Mouse (Mus musculus): ENCODE results near the gene Thy1. TPM values are rescaled to one million over a fixed set of nuclear protein-coding genes. Genes with fewer than 3 reads are reported as not detected.

Thy1 gene
- polyA plus RNA-seq, 1 experiment from 2014 or later = 1.6 TPM

DNA sequence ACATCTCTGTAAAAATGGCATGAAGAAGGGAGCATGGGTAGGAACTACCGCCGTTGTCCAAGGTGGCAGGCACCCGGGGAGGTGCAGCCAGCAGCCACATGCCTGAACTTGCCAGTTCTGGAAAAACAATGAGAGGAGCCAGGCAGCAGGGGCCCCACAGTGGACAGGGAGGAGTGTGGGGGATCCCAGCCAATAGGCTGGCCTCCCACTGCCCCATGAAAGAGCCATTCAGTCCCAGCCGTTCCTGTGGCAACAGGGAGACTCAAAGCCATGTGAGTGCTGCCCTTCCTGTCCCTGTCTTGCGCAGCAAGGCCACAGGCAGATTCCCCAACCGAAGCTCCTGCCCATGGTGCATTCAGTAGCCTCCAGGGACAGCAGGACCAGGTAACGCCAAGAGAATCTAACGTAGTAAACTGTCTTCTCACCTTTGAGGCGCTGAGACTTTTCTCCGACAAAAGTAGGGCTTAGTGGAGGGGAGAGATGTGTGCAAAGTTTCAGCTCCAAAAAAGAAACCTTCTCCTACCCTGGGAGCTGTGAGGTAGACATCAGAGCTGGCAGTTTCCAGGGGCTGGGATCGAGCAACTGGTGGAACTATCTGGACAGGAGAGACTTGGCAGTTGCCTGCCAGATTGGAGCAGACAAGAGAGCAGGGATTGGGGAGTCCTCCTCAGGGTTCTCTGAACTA, 28.9 kb downstream of the Thy1 start:
- no peak overlapping the region for H3K9ac ChIP-seq

DNA sequence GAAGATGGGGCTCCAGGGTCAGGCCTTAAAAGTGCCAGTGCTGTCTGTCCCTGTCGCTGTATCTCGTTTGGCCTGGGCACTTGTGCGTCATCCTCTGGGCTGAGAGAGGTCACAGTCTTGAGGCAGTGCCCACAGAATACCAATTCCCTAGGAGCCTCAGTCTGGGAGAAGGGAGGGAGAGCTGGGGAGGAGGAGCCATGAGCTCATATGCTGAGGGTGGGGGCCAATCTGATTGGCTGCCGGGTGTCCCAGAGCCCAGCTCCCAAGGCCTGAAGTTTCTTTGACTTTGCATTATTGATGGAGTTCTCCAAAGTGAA, 29.4 kb downstream of the Thy1 start:
- Histone ChIP-seq H3K27me3 (no peaks in the 10 kb centered on the region), H3K9ac (no peak overlapping the region), H3K27ac (no peak overlapping the region), H3K4me3 (no peak overlapping the region), H3K4me1 (peaks cover 29% of the 10 kb centered on the region), H3K36me3 (no peaks in the 10 kb centered on the region), H3K9me3 (no peaks in the 10 kb centered on the region), H3K4me2 (replicated peaks) (no peak overlapping the region)
- 31% methylated on average over 4 of the region's 4 CpGs for WGBS
- ATAC-seq (ENCODE audit: insufficient number of reproducible peaks, insufficient read depth, low FRiP score, low TSS enrichment) = no peak

More for the DNA sequence above, 28.9 kb downstream of the Thy1 start:
- Histone ChIP-seq H3K4me2 (replicated peaks) (peak overlapping the region; percentile 14; the same call in 1 of the 2 replicates), H3K27ac (no peak overlapping the region), H3K4me3 (no peak overlapping the region), H3K36me3 (no peaks in the 10 kb centered on the region), H3K4me1 (peaks cover 29% of the 10 kb centered on the region), H3K27me3 (no peaks in the 10 kb centered on the region), H3K9me3 (no peaks in the 10 kb centered on the region)
- WGBS = 24% methylated on average over 11 of the region's 11 CpGs
- no peak for ATAC-seq (ENCODE audit: insufficient number of reproducible peaks, insufficient read depth, low FRiP score, low TSS enrichment)

DNA sequence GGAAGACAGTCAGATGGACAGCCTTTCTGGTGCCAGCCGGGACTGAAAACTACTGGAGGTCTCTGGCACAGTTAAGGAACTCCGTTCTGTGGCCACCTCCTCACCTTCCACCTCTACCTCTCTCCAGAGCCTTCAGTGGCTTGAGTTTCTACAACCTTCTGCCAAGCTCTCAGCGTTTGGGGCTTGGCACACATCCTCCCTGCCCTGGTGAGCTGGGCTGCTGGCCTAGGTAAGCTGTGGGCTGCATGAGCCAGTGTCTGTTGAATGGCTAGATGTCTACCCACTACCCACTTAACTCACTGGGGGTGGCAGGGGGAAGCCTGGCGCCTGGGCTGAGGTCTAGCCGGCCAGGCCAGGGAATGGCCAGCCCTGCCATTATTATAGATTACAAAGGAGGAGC, 29.9 kb downstream of the Thy1 start:
- Histone ChIP-seq H3K4me3 (no peak overlapping the region), H3K27me3 (no peaks in the 10 kb centered on the region), H3K9ac (no peak overlapping the region), H3K4me1 (peaks cover 26% of the 10 kb centered on the region), H3K9me3 (no peaks in the 10 kb centered on the region), H3K4me2 (replicated peaks) (no peak overlapping the region), H3K27ac (no peak overlapping the region), H3K36me3 (no peaks in the 10 kb centered on the region)
- 66% methylated on average over 5 of the region's 5 CpGs for WGBS
- no peak for ATAC-seq (ENCODE audit: insufficient number of reproducible peaks, insufficient read depth, low FRiP score, low TSS enrichment)

DNA sequence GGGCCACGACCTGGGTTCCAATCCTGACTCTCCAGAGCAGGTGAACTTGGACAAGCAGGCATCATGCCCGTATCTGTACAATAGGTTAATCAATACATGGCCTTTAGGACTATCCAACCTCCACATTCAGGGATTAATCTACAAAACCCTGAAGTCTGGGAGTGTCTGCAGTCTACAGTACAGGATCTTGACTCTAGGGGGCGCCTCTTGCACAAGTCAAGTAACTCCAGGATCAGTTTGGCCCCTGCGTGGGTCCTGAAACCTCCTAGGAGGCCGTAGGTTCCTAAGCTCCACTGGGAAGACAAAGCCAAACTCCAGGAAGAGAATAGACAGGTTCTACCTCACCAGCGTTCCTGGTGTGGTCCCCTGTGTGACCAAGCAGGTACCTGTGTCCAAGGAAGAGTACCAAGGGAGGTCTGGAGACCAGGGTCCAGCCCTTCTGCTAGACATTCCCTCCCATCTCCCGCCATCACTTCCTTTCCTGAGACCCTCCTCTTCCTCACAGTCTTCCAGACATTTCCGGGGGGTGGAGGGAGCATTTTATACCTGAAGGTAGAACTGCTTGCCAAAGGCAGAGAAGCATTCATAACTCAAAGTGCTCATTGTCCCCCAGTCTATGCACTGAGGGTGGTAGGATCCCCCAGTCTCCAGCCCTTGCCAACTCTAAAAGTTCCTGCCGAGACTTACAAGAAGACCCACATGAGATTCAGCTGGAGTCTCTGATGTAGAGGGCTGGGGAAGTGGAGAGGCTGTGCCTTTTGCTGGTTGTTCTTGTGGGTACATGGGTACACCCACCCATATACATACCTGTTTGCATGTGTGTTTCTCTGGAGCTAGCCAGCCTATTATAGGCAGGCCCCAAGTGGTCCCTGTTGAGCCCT, 31.5 kb downstream of the Thy1 start:
- ATAC-seq (ENCODE audit: insufficient number of reproducible peaks, insufficient read depth, low FRiP score, low TSS enrichment) = no peak
- Histone ChIP-seq H3K36me3 (no peaks in the 10 kb centered on the region), H3K27me3 (no peaks in the 10 kb centered on the region), H3K9me3 (no peaks in the 10 kb centered on the region), H3K4me2 (replicated peaks) (no peak overlapping the region), H3K4me1 (peaks cover 34% of the 10 kb centered on the region), H3K9ac (no peak overlapping the region), H3K4me3 (no peak overlapping the region), H3K27ac (no peak overlapping the region)
- WGBS = 61% methylated on average over 9 of the region's 9 CpGs

DNA sequence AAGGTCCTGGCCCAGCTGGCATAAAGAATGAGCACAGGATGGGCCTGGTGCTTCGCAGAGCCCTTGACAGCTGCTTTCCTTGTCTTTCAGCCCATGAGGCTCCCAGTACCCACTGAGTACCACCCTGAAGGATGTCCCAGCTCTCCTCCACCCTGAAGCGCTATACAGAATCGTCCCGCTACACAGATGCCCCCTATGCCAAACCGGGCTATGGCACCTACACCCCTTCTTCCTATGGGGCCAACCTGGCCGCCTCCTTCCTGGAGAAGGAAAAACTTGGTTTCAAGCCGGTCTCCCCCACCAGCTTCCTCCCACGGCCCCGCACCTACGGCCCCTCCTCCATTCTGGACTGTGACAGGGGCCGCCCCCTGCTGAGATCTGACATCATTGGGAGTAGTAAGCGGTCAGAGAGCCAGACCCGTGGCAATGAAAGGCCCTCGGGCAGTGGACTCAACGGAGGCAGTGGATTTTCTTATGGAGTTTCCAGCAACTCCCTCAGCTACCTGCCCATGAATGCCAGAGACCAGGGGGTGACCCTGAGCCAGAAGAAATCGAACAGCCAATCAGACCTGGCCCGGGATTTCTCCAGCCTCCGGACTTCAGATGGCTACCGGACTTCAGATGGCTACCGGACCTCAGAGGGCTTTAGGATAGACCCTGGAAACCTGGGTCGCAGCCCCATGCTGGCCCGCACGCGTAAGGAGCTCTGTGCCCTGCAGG, 32.3 kb downstream of the Thy1 start:
- Histone ChIP-seq H3K36me3 (no peaks in the 10 kb centered on the region), H3K4me2 (replicated peaks) (no peak overlapping the region), H3K9ac (no peak overlapping the region), H3K4me1 (peaks cover 31% of the 10 kb centered on the region), H3K27ac (no peak overlapping the region), H3K4me3 (no peak overlapping the region), H3K27me3 (0 out of 2 replicates have a peak, but pooled peaks cover 6% of the 10 kb centered on the region), H3K9me3 (no peaks in the 10 kb centered on the region)
- no peak for ATAC-seq (ENCODE audit: insufficient number of reproducible peaks, insufficient read depth, low FRiP score, low TSS enrichment)
- 68% methylated on average over 24 of the region's 24 CpGs for WGBS

DNA sequence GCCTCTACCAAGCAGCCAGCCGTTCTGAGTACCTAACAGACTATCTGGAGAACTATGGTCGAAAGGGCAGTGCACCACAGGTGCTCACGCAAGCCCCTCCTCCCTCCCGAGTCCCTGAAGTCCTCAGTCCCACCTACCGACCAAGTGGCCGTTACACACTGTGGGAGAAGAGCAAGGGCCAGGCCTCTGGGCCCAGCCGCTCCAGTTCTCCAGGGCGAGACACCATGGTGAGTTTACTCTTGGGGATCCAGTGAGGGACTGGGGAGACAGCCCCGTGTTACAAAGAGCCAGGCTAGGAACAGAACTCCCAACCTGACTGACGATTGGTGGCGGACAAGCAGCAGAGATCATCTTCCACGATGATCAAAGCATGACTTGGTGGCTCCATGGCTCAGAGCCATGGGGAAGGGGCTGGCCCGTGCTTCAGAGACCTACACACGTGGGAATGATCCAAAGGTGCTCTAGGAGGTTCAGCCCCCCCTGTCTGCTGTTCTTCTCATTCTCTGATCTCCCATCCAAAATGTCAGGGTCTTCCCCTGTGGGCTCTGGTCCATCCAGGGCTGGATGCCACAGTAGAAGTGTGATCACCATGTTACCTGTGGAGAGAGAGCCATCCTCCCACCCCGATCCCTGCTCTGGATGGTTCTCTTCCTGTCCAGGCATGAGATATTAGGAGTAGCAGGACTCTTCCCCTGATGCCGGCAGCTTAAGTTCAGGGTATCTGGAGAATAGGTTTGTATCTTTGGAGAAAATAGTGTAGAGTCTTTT, 33.0 kb downstream of the Thy1 start:
- H3K4me2 ChIP-seq (replicated peaks) = no peak overlapping the region
- WGBS = 63% methylated on average over 16 of the region's 16 CpGs
- ATAC-seq (ENCODE audit: insufficient number of reproducible peaks, insufficient read depth, low FRiP score, low TSS enrichment) = no peak
- no peaks in the 10 kb centered on the region for H3K9me3 ChIP-seq
- peaks cover 24% of the 10 kb centered on the region for H3K4me1 ChIP-seq
- H3K36me3 ChIP-seq = no peaks in the 10 kb centered on the region
- H3K27ac ChIP-seq = no peak overlapping the region
- H3K27me3 ChIP-seq = 0 out of 2 replicates have a peak, but pooled peaks cover 6% of the 10 kb centered on the region
- H3K4me3 ChIP-seq = no peak overlapping the region
- H3K9ac ChIP-seq = no peak overlapping the region

DNA sequence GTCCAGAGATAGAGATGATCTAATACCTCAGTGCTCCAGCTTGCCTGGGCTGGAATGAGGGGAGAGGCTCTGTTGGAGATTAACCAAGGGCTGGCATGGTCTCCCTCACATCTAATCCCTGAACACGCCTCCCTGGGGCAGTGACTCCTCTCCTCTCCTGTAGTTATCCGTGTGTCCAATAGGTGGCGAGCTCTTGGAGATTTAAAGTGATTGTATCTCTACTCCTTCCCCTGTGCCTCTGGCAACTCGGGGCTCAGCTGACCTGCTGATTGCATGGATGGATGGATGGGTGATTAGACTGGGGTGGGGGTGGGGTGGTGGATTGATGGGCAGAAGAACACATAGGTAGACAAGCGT, 33.6 kb downstream of the Thy1 start:
- no peak overlapping the region for H3K4me2 ChIP-seq (replicated peaks)
- H3K27ac ChIP-seq = no peak overlapping the region
- no peaks in the 10 kb centered on the region for H3K36me3 ChIP-seq
- H3K9ac ChIP-seq = no peak overlapping the region
- H3K9me3 ChIP-seq = no peaks in the 10 kb centered on the region
- no peak overlapping the region for H3K4me3 ChIP-seq
- H3K27me3 ChIP-seq = 0 out of 2 replicates have a peak, but pooled peaks cover 6% of the 10 kb centered on the region
- peaks cover 21% of the 10 kb centered on the region for H3K4me1 ChIP-seq
- 16% methylated on average over 5 of the region's 5 CpGs for WGBS
- ATAC-seq (ENCODE audit: insufficient number of reproducible peaks, insufficient read depth, low FRiP score, low TSS enrichment) = no peak

DNA sequence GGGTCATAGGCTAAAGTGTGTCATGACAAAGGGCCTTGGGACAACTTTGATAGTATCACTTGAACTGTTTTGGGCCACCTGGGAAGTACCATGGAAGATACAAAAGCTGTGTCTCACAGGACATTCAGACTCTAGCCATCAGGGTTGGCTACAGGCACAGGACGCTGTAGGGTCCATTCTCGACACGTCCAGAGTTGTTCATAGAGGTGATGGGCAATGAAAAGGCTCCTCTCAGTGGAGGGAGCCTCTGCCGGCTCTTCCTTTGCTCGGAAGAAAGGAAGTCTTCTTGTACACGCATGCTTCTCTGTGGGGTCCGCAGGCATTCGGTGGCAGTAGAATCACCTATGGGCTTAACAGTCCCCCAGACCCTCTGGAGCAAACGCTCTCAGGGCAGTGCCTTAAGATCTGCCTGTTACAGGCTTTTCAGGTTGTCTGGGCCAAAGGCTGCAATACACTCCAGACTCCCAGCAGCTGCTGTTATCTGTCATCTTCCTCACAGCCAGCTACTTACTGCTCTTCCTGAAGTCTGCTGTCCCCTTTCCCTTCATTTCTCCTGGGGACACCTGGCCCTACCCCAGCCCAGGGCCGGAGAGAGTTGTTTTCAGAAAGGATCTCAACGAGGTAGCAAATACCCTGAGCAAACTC, 34.2 kb downstream of the Thy1 start:
- no peak overlapping the region for H3K4me2 ChIP-seq (replicated peaks)
- H3K4me3 ChIP-seq = no peak overlapping the region
- H3K36me3 ChIP-seq = no peaks in the 10 kb centered on the region
- H3K9ac ChIP-seq = no peak overlapping the region
- no peaks in the 10 kb centered on the region for H3K9me3 ChIP-seq
- H3K27me3 ChIP-seq = 0 out of 2 replicates have a peak, but pooled peaks cover 6% of the 10 kb centered on the region
- 80% methylated on average over 11 of the region's 11 CpGs for WGBS
- H3K27ac ChIP-seq = no peak overlapping the region
- no peak for ATAC-seq (ENCODE audit: insufficient number of reproducible peaks, insufficient read depth, low FRiP score, low TSS enrichment)
- peaks cover 15% of the 10 kb centered on the region for H3K4me1 ChIP-seq

DNA sequence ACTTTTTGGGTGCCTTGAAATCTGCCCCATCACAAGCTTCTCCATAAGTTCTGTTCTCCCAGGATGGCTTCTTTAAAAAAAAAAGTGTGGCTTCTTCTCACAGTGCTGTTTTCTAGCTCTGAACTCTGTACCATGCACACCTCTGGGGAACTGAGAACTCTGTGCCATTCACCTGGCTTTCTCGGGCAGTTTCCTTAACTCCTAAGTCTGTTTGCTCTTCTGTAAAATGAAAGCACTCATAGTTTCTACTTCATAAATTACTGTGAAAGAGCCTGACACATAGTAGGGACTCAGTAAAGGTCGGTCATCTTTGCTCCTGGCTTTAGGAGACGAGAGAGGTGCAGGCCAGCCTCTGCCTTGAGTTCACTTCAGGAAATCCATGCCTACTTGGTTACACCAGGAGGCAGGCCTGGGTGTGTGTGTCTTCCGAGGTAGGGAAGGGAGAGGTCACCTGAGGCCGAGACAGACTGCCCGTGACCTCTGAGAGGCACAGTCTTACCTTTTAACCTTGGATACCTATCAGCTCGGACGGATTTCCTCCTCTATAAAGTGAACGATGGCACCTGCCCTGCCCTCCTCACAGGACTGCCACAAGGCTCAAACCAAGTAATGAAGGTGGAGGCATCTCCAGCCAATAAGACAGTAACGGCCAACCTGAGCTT, 35.1 kb downstream of the Thy1 start:
- H3K9ac ChIP-seq = no peak overlapping the region
- H3K9me3 ChIP-seq = no peaks in the 10 kb centered on the region
- H3K4me1 ChIP-seq = peaks cover 14% of the 10 kb centered on the region
- H3K4me3 ChIP-seq = no peak overlapping the region
- no peak for ATAC-seq (ENCODE audit: insufficient number of reproducible peaks, insufficient read depth, low FRiP score, low TSS enrichment)
- H3K27me3 ChIP-seq = peaks cover 6% of the 10 kb centered on the region; the same call in 1 of the 2 replicates
- no peaks in the 10 kb centered on the region for H3K36me3 ChIP-seq
- H3K27ac ChIP-seq = no peak overlapping the region
- WGBS = 75% methylated on average over 10 of the region's 10 CpGs
- no peak overlapping the region for H3K4me2 ChIP-seq (replicated peaks)

DNA sequence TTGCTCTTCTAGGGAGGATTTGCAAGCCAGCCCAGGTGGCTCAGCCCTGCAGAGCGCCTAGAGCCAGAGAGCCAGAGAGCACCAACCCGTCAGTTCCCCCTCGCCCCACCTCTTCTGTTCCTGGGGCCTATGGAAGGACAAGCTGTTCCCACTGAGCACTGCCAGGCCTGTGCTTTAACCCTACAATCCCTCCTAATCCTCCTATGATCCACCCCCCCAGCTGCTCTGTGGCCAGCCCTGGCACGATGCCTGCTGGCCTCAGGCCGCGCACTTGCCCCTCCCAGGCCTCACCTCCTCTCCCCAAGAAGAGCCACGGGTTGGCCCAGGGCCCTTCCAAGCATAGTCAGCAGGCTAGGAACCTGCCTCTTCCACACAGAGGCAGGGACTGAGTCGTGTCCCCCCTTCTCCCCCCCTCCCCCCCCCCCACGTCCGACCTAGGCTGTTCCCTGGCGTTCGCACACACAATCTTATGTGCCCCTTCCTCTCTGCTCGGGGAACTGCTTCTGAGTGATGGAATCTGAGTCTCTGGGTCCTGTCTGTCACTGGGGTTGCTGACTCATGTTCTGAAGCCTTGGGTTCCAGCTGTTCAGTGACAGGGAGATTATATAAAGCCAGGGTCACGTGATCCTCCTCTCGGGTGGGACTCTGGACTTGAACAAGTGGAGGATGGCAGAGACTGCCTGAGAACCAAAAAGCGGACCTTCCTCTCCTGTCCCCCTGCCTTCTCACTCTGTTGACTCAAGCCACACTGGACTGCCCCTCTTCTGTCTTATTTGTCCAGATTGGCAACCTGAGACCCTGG, 36.0 kb downstream of the Thy1 start:
- H3K9ac ChIP-seq = no peak overlapping the region
- no peak overlapping the region for H3K4me2 ChIP-seq (replicated peaks)
- peaks cover 11% of the 10 kb centered on the region; the same call in 1 of the 2 replicates for H3K27me3 ChIP-seq
- WGBS = 37% methylated on average over 16 of the region's 16 CpGs
- no peak for ATAC-seq (ENCODE audit: insufficient number of reproducible peaks, insufficient read depth, low FRiP score, low TSS enrichment)
- no peaks in the 10 kb centered on the region for H3K36me3 ChIP-seq
- no peak overlapping the region for H3K27ac ChIP-seq
- no peaks in the 10 kb centered on the region for H3K9me3 ChIP-seq
- peaks cover 20% of the 10 kb centered on the region for H3K4me1 ChIP-seq
- no peak overlapping the region for H3K4me3 ChIP-seq

All from embryonic facial prominence, embryonic 12.5 days (tissue).